Mouse (Mus musculus): ENCODE data around the gene Cdc42bpb.

Gene Cdc42bpb

GRCm38 (mm10) chr12:111267673-111268325 lies 109.7 kb downstream of the Cdc42bpb start:
- in situ Hi-C loops (cut with MboI; ENCODE audit: low pct_unique_long_range_greater_than_20kb in 1 of 2, low sequenced_read_pairs in 2 of 2, unreplicated experiment in 1 of 2) = no loop called here

GRCm38 (mm10) chr12:111266592-111266991 lies 110.9 kb downstream of the Cdc42bpb start:
- in situ Hi-C loops (cut with MboI; ENCODE audit: low pct_unique_long_range_greater_than_20kb in 1 of 2, low sequenced_read_pairs in 2 of 2, unreplicated experiment in 1 of 2) = no loop called here

DNA sequence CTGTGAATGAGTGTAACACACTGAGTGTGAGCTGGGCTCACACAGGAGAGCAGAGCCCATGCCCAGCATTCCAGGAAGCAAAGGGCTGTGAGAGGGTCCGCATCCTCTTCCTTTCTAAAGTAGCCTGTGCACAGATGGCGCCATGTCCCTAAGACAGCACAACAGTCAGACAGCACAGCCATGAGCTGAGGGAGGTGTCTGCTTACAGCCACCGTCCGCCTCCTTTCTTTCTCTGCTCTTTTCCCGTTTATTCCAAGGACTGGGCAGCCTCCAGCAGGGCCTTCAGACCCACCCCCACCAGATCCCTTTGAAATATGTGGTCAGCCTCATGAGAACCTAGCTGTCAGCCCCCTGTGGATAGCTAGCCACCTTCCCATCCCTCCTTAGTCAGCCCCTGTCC lies 112.3 kb downstream of the Cdc42bpb start:
- in situ Hi-C loops (cut with MboI; ENCODE audit: low pct_unique_long_range_greater_than_20kb in 1 of 2, low sequenced_read_pairs in 2 of 2, unreplicated experiment in 1 of 2) = no loop called here

DNA sequence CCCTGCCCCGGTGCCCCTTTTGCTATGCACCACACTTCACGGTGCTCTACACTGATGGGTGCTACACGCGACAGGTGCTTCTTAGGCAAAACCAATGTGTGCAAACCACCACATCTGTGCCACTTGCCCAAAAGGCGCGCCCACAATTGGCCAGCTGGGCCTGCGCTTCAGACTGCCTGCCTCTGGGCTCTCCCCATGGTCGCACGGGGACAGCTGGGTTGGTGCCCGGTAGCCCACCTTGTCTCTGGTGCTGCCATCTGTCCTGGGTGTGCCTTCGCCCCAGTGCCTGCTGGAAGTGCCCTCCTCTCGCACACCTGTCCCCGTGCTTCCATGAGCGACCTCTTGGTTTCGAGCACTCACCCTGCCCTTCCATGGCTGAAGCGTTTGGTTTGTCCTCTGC lies 113.9 kb downstream of the Cdc42bpb start:
- in situ Hi-C loops (cut with MboI; ENCODE audit: low pct_unique_long_range_greater_than_20kb in 1 of 2, low sequenced_read_pairs in 2 of 2, unreplicated experiment in 1 of 2) = no loop called here

DNA sequence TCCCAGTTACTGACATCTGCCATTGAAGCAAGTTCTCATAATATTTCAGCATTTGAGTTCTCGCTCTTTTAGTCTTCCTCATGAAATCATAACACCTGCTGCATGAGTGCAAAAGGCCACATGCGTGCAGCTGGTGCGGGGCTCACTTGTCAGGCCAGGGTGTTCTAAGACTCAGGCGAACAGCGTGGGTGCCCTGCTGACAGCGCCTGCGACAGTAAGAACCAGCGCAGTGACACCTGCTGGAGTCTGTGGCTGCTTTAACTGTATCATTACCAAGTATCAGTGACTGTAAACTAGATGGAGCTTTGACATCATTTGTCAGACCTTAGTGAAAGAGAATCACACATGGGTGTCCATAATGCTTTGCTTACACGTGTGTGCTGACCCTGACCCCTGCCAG lies 126.3 kb downstream of the Cdc42bpb start:
- in situ Hi-C loops (cut with MboI; ENCODE audit: low pct_unique_long_range_greater_than_20kb in 1 of 2, low sequenced_read_pairs in 2 of 2, unreplicated experiment in 1 of 2) = no loop called here

GRCm38 (mm10) chr12:111250116-111250515 lies 127.4 kb downstream of the Cdc42bpb start:
- in situ Hi-C loops (cut with MboI; ENCODE audit: low pct_unique_long_range_greater_than_20kb in 1 of 2, low sequenced_read_pairs in 2 of 2, unreplicated experiment in 1 of 2) = no loop called here

- in situ Hi-C loops (cut with MboI; ENCODE audit: low pct_unique_long_range_greater_than_20kb in 1 of 2, low sequenced_read_pairs in 2 of 2, unreplicated experiment in 1 of 2) = no loop called here
These were observed 128.4 kb downstream of the Cdc42bpb start for GRCm38 (mm10) chr12:111249095-111249494.

GRCm38 (mm10) chr12:111246808-111247464 lies 130.6 kb downstream of the Cdc42bpb start:
- in situ Hi-C loops (cut with MboI; ENCODE audit: low pct_unique_long_range_greater_than_20kb in 1 of 2, low sequenced_read_pairs in 2 of 2, unreplicated experiment in 1 of 2) = no loop called here

DNA sequence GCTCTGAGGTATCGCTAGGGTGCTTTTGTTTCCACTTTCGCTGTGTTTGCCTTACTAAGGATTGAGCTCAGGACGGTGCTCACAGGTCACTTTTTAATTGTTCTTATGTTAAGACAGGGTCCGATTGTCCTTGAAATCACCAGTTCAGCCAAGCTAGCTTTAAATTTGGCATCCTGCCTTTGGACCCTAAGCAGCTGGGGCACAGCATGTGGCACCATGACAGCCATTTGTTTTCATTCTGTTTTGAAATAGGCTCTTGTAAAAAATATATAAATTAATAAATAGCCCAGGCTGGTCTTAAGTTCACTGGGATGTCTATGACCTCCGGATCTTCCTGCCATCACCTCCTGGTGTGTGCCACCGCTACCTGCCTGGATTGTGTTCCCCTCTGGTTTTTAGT lies 132.4 kb downstream of the Cdc42bpb start:
- in situ Hi-C loops (cut with MboI; ENCODE audit: low pct_unique_long_range_greater_than_20kb in 1 of 2, low sequenced_read_pairs in 2 of 2, unreplicated experiment in 1 of 2) = no loop called here

DNA sequence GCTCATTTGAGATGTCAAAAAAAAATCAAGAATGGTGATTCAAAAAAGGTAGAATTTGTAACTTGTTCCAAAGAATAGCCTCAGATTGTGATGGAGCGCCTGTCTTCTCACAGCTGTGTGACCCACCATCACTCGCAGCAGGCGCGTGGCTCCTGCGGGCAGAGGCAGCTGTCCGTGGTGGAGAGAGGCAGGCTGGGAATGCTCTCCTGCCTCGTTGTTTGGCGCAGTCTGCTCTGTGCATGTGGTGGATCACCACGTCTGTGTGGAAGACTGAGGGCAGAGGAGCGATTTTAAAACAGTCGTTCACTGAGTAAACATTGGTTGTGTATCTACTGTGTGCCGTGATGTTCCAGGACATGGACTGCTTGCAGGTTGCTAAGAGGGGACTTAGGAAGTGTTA lies 133.8 kb downstream of the Cdc42bpb start:
- in situ Hi-C loops (cut with MboI; ENCODE audit: low pct_unique_long_range_greater_than_20kb in 1 of 2, low sequenced_read_pairs in 2 of 2, unreplicated experiment in 1 of 2) = no loop called here

All from mouse embryonic stem cell (cell line).